Mouse (Mus musculus) hindbrain, embryonic 10.5 days (tissue): ENCODE measurements around the gene P2ry6. TPM values are rescaled to one million over a fixed set of nuclear protein-coding genes. Genes with fewer than 3 reads are reported as not detected.

Experiments used
- DNase-seq: peaks from one replicate; pipeline ENCODE4 v3.0.0-alpha.2; 2017; ENCODE audit warnings: low spot score
- H3K27ac ChIP-seq: fragments of 300-500 bp; sonication (generic); 2 replicates; pipeline ENCODE4 v1.5.1; 2016; ENCODE audit warnings: mild to moderate bottlenecking, moderate library complexity
- H3K27me3 ChIP-seq: fragments of 300-500 bp; sonication (generic); 2 replicates; pipeline ENCODE4 v1.6.1; 2016; ENCODE audit warnings: mild to moderate bottlenecking; ENCODE audit not compliant: poor library complexity, insufficient read depth, severe bottlenecking
- H3K36me3 ChIP-seq: fragments of 300-500 bp; sonication (generic); 2 replicates; pipeline ENCODE4 v1.6.1; 2016; ENCODE audit warnings: mild to moderate bottlenecking, moderate library complexity
- H3K4me1 ChIP-seq: fragments of 300-500 bp; sonication (generic); replicated peaks from 2 replicates; pipeline ENCODE4 v1.6.1; 2016; ENCODE audit warnings: mild to moderate bottlenecking
- H3K4me3 ChIP-seq: fragments of 300-500 bp; sonication (generic); 2 replicates; pipeline ENCODE4 v1.5.1; 2016; ENCODE audit warnings: mild to moderate bottlenecking, moderate library complexity
- H3K9me3 ChIP-seq: fragments of 300-500 bp; sonication (generic); 2 replicates; pipeline ENCODE4 v1.6.1; 2016; ENCODE audit warnings: mild to moderate bottlenecking, moderate library complexity
- WGBS: fragments of 180-500 bp; shearing (Covaris S2); methylation state at CpG from one replicate; pipeline ENCODE4 v1.1.7; 2016; 5-methylcytosine and 5-hydroxymethylcytosine counted together
- polyA plus RNA-seq: library from polyadenylated mRNA; unstranded; fragments of >200 nt; fragmentation: Nextera tagmentation; extraction: Ambion mirVana; gene quantifications from 2 replicates; pipeline ENCODE4 v1.2.1, GENCODE M21; 2016

The P2ry6 gene
- polyA plus RNA-seq, 1 experiment from 2014 or later, result 3.3 TPM

DNA sequence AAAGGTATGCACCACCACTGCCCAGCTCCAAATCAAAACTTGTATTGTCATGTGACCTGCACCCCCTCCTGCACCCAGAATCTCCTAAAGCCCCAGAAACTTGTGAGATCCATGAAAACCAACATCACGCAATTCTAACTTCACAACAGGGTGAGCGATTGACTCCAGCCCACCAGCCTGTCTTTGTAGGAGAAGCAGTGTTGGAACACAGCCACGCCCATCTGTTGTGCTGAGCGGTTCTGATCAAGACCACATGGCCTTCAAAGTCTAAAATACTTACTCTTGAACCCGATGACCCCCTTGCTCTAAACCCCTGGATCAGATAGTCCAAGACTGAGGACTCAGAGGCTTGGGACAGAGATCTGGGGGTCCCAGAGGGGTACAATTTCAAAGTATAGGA, 25.2 kb upstream of the P2ry6 start:
- Histone ChIP-seq H3K27me3 (no peaks in the 10 kb centered on the region), H3K4me1 (peaks cover 19% of the 10 kb centered on the region; the same call in 1 of the 2 replicates), H3K4me3 (no peak overlapping the region), H3K27ac (no peak overlapping the region), H3K36me3 (no peaks in the 10 kb centered on the region), H3K9me3 (no peaks in the 10 kb centered on the region)
- DNase-seq, result no peak
- 80% methylated on average over 5 of the region's 5 CpGs for WGBS

- Histone ChIP-seq H3K4me1 (peaks cover 20% of the 10 kb centered on the region), H3K27ac (no peak overlapping the region; the same call in 1 of the 2 replicates), H3K9me3 (no peaks in the 10 kb centered on the region), H3K4me3 (no peak overlapping the region), H3K36me3 (no peaks in the 10 kb centered on the region), H3K27me3 (peaks cover 5% of the 10 kb centered on the region; the same call in 1 of the 2 replicates)
- DNase-seq, result no peak
- 92% methylated on average over 24 of the region's 24 CpGs for WGBS
Measured at GRCm38 (mm10) chr7:100998578-100998960, 24.1 kb upstream of the P2ry6 start.

DNA sequence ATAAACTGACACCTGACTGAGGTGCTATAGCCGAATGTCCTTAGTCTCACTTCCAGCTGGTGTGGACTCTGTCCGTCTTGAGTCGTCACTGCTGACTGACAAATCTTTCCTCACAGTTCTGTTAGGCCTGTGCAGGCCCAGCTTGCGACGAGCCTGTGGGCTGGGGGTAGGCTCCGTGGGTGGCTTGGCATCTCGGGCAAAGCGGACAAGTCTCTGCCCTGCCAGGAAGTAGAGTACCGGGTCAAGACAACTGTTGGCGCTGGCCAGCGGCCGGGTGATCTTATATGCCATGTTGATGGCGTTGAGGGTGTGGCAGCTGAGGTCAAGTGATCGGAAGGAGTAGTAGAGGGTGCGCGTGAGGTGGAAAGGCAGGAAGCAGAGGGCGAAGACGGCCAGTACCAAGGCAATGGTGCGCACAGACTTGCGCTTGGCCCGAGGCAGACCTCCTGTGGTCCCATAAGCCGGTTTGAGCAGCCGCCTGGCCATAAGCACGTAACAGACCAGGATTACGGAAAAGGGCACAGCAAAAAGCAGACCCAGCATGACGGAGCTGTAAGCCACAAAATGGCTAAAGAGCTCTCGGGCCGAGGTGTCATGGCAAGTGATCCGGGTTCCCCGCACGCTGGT, 23.6 kb upstream of the P2ry6 start:
- WGBS, result 85% methylated on average over 31 of the region's 31 CpGs
- Histone ChIP-seq H3K9me3 (no peaks in the 10 kb centered on the region), H3K4me3 (no peak overlapping the region), H3K4me1 (peaks cover 20% of the 10 kb centered on the region), H3K27me3 (peaks cover 5% of the 10 kb centered on the region; the same call in 1 of the 2 replicates), H3K36me3 (no peaks in the 10 kb centered on the region), H3K27ac (no peak overlapping the region; the same call in 1 of the 2 replicates)
- DNase-seq, result no peak

GRCm38 (mm10) chr7:100997215-100997614, 22.8 kb upstream of the P2ry6 start:
- no peaks in the 10 kb centered on the region for H3K36me3 ChIP-seq
- H3K4me1 ChIP-seq, result peaks cover 14% of the 10 kb centered on the region
- DNase-seq, result no peak
- no peak overlapping the region for H3K4me3 ChIP-seq
- no peak overlapping the region for H3K27ac ChIP-seq
- 93% methylated on average over 1 of the region's 1 CpGs for WGBS
- H3K9me3 ChIP-seq, result no peaks in the 10 kb centered on the region
- peaks cover 5% of the 10 kb centered on the region; the same call in 1 of the 2 replicates for H3K27me3 ChIP-seq

DNA sequence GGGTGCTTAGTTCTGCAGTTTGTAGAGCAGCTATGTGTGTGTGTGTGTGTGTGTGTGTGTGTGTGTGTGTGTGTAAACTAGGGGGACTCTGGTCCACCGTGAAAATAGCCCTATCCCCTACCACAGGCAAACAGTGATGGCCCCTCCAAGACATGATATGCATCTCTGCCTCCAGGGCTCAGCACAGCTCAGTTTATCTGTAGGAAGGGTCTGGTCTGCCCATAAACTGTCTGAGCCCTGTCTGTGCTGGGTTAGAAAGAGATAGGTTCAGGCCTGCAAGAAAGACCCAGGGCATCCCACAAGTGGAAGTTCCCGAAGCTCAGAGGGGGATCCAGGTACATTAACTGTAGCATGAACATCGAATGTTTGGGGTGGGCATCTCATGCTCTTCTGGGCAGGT, 21.5 kb upstream of the P2ry6 start:
- Histone ChIP-seq H3K9me3 (no peaks in the 10 kb centered on the region), H3K27ac (no peak overlapping the region), H3K36me3 (no peaks in the 10 kb centered on the region), H3K4me1 (peaks cover 14% of the 10 kb centered on the region), H3K27me3 (peaks cover 5% of the 10 kb centered on the region; the same call in 1 of the 2 replicates), H3K4me3 (no peak overlapping the region)
- no peak for DNase-seq
- 78% methylated on average over 3 of the region's 3 CpGs for whole genome bisulfite sequencing

GRCm38 (mm10) chr7:100995260-100995864, 20.9 kb upstream of the P2ry6 start:
- Histone ChIP-seq H3K4me3 (no peak overlapping the region), H3K9me3 (no peaks in the 10 kb centered on the region), H3K36me3 (no peaks in the 10 kb centered on the region), H3K27me3 (peaks cover 5% of the 10 kb centered on the region; the same call in 1 of the 2 replicates), H3K27ac (no peak overlapping the region), H3K4me1 (peaks cover 20% of the 10 kb centered on the region)
- 89% methylated on average over 7 of the region's 7 CpGs for WGBS
- no peak for DNase-seq

- Histone ChIP-seq H3K4me1 (peaks cover 26% of the 10 kb centered on the region), H3K27me3 (peaks cover 5% of the 10 kb centered on the region; the same call in 1 of the 2 replicates), H3K27ac (no peak overlapping the region), H3K4me3 (no peak overlapping the region), H3K9me3 (no peaks in the 10 kb centered on the region), H3K36me3 (no peaks in the 10 kb centered on the region)
- WGBS, result 34% methylated on average over 4 of the region's 4 CpGs
- DNase-seq, result no peak
Measured at GRCm38 (mm10) chr7:100993166-100993565, 18.7 kb upstream of the P2ry6 start.

- Histone ChIP-seq H3K27ac (no peak overlapping the region), H3K27me3 (peaks cover 10% of the 10 kb centered on the region; the same call in 1 of the 2 replicates), H3K4me3 (no peak overlapping the region), H3K36me3 (no peaks in the 10 kb centered on the region), H3K9me3 (no peaks in the 10 kb centered on the region), H3K4me1 (peaks cover 35% of the 10 kb centered on the region)
- DNase-seq, result no peak
- WGBS, result 93% methylated on average over 3 of the region's 3 CpGs
Measured at GRCm38 (mm10) chr7:100991972-100992371, 17.5 kb upstream of the P2ry6 start.

- no peak for DNase-seq
- Histone ChIP-seq H3K4me1 (peaks cover 35% of the 10 kb centered on the region), H3K4me3 (no peak overlapping the region), H3K36me3 (no peaks in the 10 kb centered on the region), H3K9me3 (no peaks in the 10 kb centered on the region), H3K27me3 (peaks cover 14% of the 10 kb centered on the region), H3K27ac (0 out of 2 replicates have a peak overlapping the region, but pooled peaks have one; percentile 5)
- WGBS, result 42% methylated on average over 9 of the region's 9 CpGs
Measured at GRCm38 (mm10) chr7:100990636-100991311, 16.3 kb upstream of the P2ry6 start.

DNA sequence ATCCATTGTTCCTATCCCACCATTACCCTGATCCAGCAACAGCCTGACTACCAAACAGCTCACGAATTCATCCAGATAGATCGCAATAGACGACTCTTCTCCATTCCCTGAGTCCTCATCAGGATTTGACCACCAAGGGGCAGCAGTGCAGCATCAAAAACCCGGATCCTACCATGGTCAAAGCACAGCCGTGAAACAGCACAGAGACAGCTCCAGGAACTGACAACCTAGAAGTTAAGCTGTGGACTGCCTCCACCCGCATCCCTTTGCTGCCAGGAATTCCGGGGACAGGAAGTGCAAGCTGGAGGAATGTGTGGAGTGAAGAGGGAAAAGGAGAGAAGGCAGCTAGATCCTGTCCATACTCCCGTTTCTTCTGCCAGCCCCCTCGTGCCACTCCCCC, 13.6 kb upstream of the P2ry6 start:
- WGBS, result 17% methylated on average over 9 of the region's 9 CpGs
- H3K4me1 ChIP-seq, result peaks cover 40% of the 10 kb centered on the region
- no peaks in the 10 kb centered on the region for H3K9me3 ChIP-seq
- H3K4me3 ChIP-seq, result no peak overlapping the region
- peak; percentile 71 for DNase-seq
- H3K27me3 ChIP-seq, result peaks cover 9% of the 10 kb centered on the region
- H3K36me3 ChIP-seq, result no peaks in the 10 kb centered on the region
- no peak overlapping the region for H3K27ac ChIP-seq

GRCm38 (mm10) chr7:100984452-100985395, 10.3 kb upstream of the P2ry6 start:
- peak; percentile 54 for DNase-seq

DNA sequence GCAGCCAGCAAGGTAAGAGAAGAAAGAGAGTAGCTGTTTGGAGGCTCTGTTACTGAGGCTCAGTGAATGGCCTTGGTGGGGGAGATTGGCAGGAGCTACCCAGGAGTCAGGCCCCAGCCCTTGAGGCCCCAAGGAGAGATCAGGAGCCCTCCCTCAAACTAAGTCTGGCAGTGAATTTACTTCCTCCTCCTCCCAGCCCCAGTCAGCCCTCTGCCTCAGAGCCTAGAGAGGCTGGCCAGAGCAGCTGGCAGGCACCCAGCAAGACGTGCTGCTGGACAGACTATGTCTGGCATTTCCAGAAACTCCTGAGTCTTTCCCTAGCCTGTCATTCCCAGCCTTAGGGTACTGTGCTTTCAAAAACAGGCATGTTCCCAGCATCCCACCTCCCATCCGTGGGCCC, 4.7 kb upstream of the P2ry6 start:
- peaks cover 27% of the 10 kb centered on the region for H3K27me3 ChIP-seq
- 76% methylated on average over 2 of the region's 2 CpGs for WGBS
- no peak overlapping the region for H3K27ac ChIP-seq
- no peaks in the 10 kb centered on the region for H3K36me3 ChIP-seq
- no peak overlapping the region for H3K4me3 ChIP-seq
- no peak for DNase-seq
- H3K4me1 ChIP-seq, result peaks cover 9% of the 10 kb centered on the region
- H3K9me3 ChIP-seq, result no peaks in the 10 kb centered on the region

More at GRCm38 (mm10) chr7:100984452-100985395, 10.3 kb upstream of the P2ry6 start:
- no peak overlapping the region for H3K4me3 ChIP-seq
- H3K36me3 ChIP-seq, result no peaks in the 10 kb centered on the region
- H3K27ac ChIP-seq, result peak overlapping the region; percentile 69
- H3K9me3 ChIP-seq, result no peaks in the 10 kb centered on the region
- H3K4me1 ChIP-seq, result peaks cover 27% of the 10 kb centered on the region
- 37% methylated on average over 21 of the region's 21 CpGs for WGBS
- H3K27me3 ChIP-seq, result peaks cover 9% of the 10 kb centered on the region
